Mouse (Mus musculus) induced T-regulatory cell, adult 2 months (primary cell): ENCODE measurements around the gene Trmt13.
A peak's percentile ranks its signal among the peaks of the same experiment; 100 is the strongest.
"Not testable (repeated sequence)": the region's sequence is repeated elsewhere in the genome, so short reads cannot be mapped to it uniquely, and the experiment has no call there.

Experiments
- DNase-seq: peaks from one replicate; pipeline ENCODE4 v3.0.0-alpha.2; 2012; ENCODE audit warnings: low read depth

Gene Trmt13

GRCm38 (mm10) chr3:116614295-116614892, at the start of gene Trmt13:
TSS of gene Trmt13 (minus strand) at chr3:116614587.
- no peak for DNase-seq

GRCm38 (mm10) chr3:116662463-116662863, 48.1 kb upstream of the Trmt13 start, which contains the start of gene Mfsd14a:
TSS of gene Mfsd14a (minus strand) at chr3:116662677.
- peak; percentile 97 for DNase-seq

- DNase-seq, result no peak
Observed at GRCm38 (mm10) chr3:116661870-116662414, 47.6 kb upstream of the Trmt13 start.

- DNase-seq, result peak; percentile 69
Observed at GRCm38 (mm10) chr3:116661288-116661869, 47.0 kb upstream of the Trmt13 start.

GRCm38 (mm10) chr3:116659856-116660430, 45.6 kb upstream of the Trmt13 start:
- peak; percentile 65 for DNase-seq

- DNase-seq, result peak; percentile 81
Observed at GRCm38 (mm10) chr3:116658928-116659565, 44.7 kb upstream of the Trmt13 start.

GRCm38 (mm10) chr3:116656184-116656965, 42.0 kb upstream of the Trmt13 start:
- peak; percentile 65 for DNase-seq

- not testable (repeated sequence) for DNase-seq
Observed at GRCm38 (mm10) chr3:116654051-116654450, 39.7 kb upstream of the Trmt13 start.

- no peak for DNase-seq
Observed at GRCm38 (mm10) chr3:116653278-116653945, 39.0 kb upstream of the Trmt13 start.

GRCm38 (mm10) chr3:116652033-116652446, 37.7 kb upstream of the Trmt13 start:
- DNase-seq, result peak; percentile 26

GRCm38 (mm10) chr3:116650698-116651097, 36.3 kb upstream of the Trmt13 start:
- DNase-seq, result no peak

- DNase-seq, result no peak
Observed at GRCm38 (mm10) chr3:116648805-116649204, 34.4 kb upstream of the Trmt13 start.

GRCm38 (mm10) chr3:116646387-116646786, 32.0 kb upstream of the Trmt13 start:
- DNase-seq, result no peak

GRCm38 (mm10) chr3:116642373-116642772, 28.0 kb upstream of the Trmt13 start:
- no peak for DNase-seq

GRCm38 (mm10) chr3:116641811-116642371, 27.5 kb upstream of the Trmt13 start:
- no peak for DNase-seq

GRCm38 (mm10) chr3:116640024-116640423, 25.6 kb upstream of the Trmt13 start:
- peak; percentile 44 for DNase-seq

GRCm38 (mm10) chr3:116638572-116638971, 24.2 kb upstream of the Trmt13 start:
- no peak for DNase-seq

- no peak for DNase-seq
Observed at GRCm38 (mm10) chr3:116637693-116638476, 23.5 kb upstream of the Trmt13 start.

GRCm38 (mm10) chr3:116635799-116636198, 21.4 kb upstream of the Trmt13 start:
- no peak for DNase-seq

GRCm38 (mm10) chr3:116634853-116635252, 20.5 kb upstream of the Trmt13 start:
- no peak for DNase-seq
